Mouse (Mus musculus) thymus, adult 2 months (tissue): Measurements from ENCODE around the gene Gm20388.

Source experiments
- CTCF ChIP-seq: fragments of 200-500 bp; IDR thresholded peaks from 2 replicates; pipeline ENCODE4 v1.5.1; 2012; ENCODE audit warnings: mild to moderate bottlenecking, control low read depth, low read length, moderate library complexity, borderline replicate concordance; ENCODE audit not compliant: control insufficient read depth, poor library complexity, insufficient read depth; ENCODE audit errors: extremely low read depth
- POLR2A ChIP-seq: fragments of 200-500 bp; IDR thresholded peaks from 2 replicates; pipeline ENCODE4 v1.6.1; 2012; ENCODE audit warnings: mild to moderate bottlenecking, low read length, control low read depth, moderate library complexity; ENCODE audit not compliant: control insufficient read depth, poor library complexity, insufficient read depth; ENCODE audit errors: extremely low read depth

DNA sequence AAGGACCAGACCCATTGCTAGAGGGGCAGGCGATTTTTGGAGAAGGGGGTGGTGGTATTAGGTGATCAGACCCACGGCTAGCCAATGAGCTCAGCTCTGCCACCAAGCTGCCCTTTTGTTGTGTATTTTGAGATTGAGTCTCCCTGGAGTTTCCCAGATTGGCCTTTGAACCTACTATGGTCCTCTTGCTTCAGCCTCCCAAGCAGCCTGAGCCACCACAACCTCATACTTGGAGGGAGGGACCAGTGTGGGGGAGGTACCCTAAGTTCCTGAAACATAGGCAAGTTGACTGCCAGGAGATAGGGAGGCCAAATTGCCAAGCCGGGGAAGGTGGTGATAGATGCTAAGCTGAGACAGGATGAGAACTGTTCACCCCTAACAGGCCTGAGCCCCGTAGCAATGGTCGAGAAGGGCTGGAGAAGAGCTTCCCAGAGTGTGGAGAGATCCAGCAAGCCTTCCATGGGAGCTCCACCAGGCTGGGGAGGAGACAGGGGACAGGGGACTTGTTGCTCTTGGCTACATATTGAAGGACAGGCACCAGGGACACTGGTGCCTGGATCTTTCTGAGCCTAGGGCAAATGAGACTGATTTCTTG is 600.3 kb downstream of the Gm20388 start:
- no peak for TF ChIP-seq CTCF
- no peak for TF ChIP-seq POLR2A
